Mouse (Mus musculus): ENCODE data around the gene Wdr45b.
"Not testable (repeated sequence)": the region's sequence is repeated elsewhere in the genome, so short reads cannot be mapped to it uniquely, and the experiment has no call there.

Gene Wdr45b

GRCm38 (mm10) chr11:121354091-121354707, at the start of gene Wdr45b:
TSS of gene Wdr45b (minus strand) at chr11:121354445.
- peak; percentile 97 for DNase-seq

GRCm38 (mm10) chr11:121392405-121392804, 38.2 kb upstream of the Wdr45b start:
- DNase-seq: no peak

GRCm38 (mm10) chr11:121390793-121391192, 36.5 kb upstream of the Wdr45b start:
- DNase-seq: no peak

- no peak for DNase-seq
These were observed 34.3 kb upstream of the Wdr45b start for GRCm38 (mm10) chr11:121388554-121388945.

- DNase-seq: peak; percentile 94 to 96
These were observed 33.7 kb upstream of the Wdr45b start, which contains the start of gene Rab40b for GRCm38 (mm10) chr11:121387750-121388553. TSS of gene Rab40b (minus strand) at chr11:121388251.

- no peak for DNase-seq
These were observed 26.0 kb upstream of the Wdr45b start for GRCm38 (mm10) chr11:121380294-121380693.

GRCm38 (mm10) chr11:121378644-121379043, 24.4 kb upstream of the Wdr45b start:
- no peak for DNase-seq

GRCm38 (mm10) chr11:121373305-121373704, 19.1 kb upstream of the Wdr45b start:
- no peak for DNase-seq

GRCm38 (mm10) chr11:121370337-121370994, 16.2 kb upstream of the Wdr45b start:
- no peak for DNase-seq

GRCm38 (mm10) chr11:121369622-121370021, 15.4 kb upstream of the Wdr45b start:
- DNase-seq: peak; percentile 15 to 58

- DNase-seq: no peak
These were observed 14.5 kb upstream of the Wdr45b start for GRCm38 (mm10) chr11:121368731-121369130.

- no peak for DNase-seq
These were observed 13.0 kb upstream of the Wdr45b start for GRCm38 (mm10) chr11:121367170-121367707.

GRCm38 (mm10) chr11:121362212-121362611, 8.0 kb upstream of the Wdr45b start:
- peak in 1 of 2 experiments; percentile 42 for DNase-seq

GRCm38 (mm10) chr11:121353326-121354090, 737 bp downstream of the Wdr45b start:
- peak; percentile 7 to 28 for DNase-seq

- DNase-seq: not testable (repeated sequence)
These were observed 5.5 kb downstream of the Wdr45b start for GRCm38 (mm10) chr11:121348727-121349126.

- DNase-seq: no peak
These were observed 6.1 kb downstream of the Wdr45b start for GRCm38 (mm10) chr11:121348166-121348565.

GRCm38 (mm10) chr11:121347036-121347435, 7.2 kb downstream of the Wdr45b start:
- no peak for DNase-seq

- DNase-seq: not testable (repeated sequence)
These were observed 11.8 kb downstream of the Wdr45b start for GRCm38 (mm10) chr11:121342423-121342822.

- DNase-seq: no peak
These were observed 14.0 kb downstream of the Wdr45b start for GRCm38 (mm10) chr11:121340287-121340686.

- DNase-seq: no peak
These were observed 14.6 kb downstream of the Wdr45b start for GRCm38 (mm10) chr11:121339647-121340046.

- DNase-seq: no peak
These were observed 22.6 kb downstream of the Wdr45b start for GRCm38 (mm10) chr11:121331641-121332040.

GRCm38 (mm10) chr11:121328619-121329018, 25.6 kb downstream of the Wdr45b start:
- DNase-seq: no peak

Data from kidney, adult 8-10 months (tissue).